Mouse (Mus musculus): ENCODE data around the gene Foxo3.

DNA sequence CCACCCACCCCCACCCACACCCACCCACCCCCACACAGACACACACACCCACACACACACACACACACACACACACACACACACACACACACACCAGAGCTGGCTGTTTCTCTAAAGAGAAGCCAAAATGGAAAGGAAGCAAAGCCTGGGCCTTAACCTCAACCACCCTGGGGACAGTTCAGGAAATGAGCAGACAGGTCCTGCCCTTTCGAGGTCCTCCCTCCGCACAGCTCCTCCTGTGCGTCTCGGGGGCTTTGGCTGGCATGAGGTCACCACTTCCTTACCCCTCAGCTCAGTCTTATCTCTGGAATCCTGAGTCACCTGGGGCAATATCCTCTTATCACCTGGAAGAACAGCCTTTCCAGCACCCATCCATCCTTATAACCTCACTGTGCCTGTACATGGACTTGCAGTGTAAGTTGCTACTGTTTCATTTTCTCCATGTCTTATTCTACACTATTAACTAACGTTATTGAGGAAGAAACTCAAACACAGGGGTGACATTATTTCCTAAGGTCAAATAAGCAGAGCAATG lies 56.1 kb downstream of the Foxo3 start:
- no peak for TF ChIP-seq CTCF (IDR thresholded peaks at IDR 0.05; ENCODE audit: extremely low read depth, insufficient read depth, low read length)
- no peak for TF ChIP-seq POLR2A (IDR thresholded peaks at IDR 0.05; ENCODE audit: extremely low read depth, insufficient read depth, low read length)

Measured in cortical plate, adult 2 months (tissue).